Mouse (Mus musculus) hindbrain, embryonic 14.5 days (tissue): ENCODE measurements at regions not wholly inside any gene's neighbourhood (a gene's known extent, or its start where the extent isn't known, plus 50 kb on each side); places are given as distances from the start of the nearest gene placed in this dataset.

Source experiments
- ATAC-seq: fragments of 200-750 bp; cut with Nextera tagmentation; 2 replicates; pipeline ENCODE4 v1.8.0; 2017; ENCODE audit warnings: moderate number of reproducible peaks, mild to moderate bottlenecking, moderate TSS enrichment, moderate library complexity; ENCODE audit not compliant: low FRiP score
- DNase-seq: peaks from one replicate; pipeline ENCODE4 v3.0.0-alpha.2; 2015; ENCODE audit warnings: low spot score
- H3K27ac ChIP-seq: fragments of 300-500 bp; sonication (generic); 2 replicates; pipeline ENCODE4 v1.5.1; 2014; ENCODE audit warnings: mild to moderate bottlenecking, moderate library complexity
- H3K27me3 ChIP-seq: fragments of 300-500 bp; sonication (generic); 2 replicates; pipeline ENCODE4 v1.6.1; 2014; ENCODE audit warnings: mild to moderate bottlenecking, low read length, mixed read lengths; ENCODE audit not compliant: control insufficient read depth, insufficient read depth
- H3K36me3 ChIP-seq: fragments of 300-500 bp; sonication (generic); replicated peaks from 2 replicates; pipeline ENCODE4 v1.6.1; 2014; ENCODE audit not compliant: control insufficient read depth, insufficient read depth
- H3K4me1 ChIP-seq: fragments of 300-500 bp; sonication (generic); replicated peaks from 2 replicates; pipeline ENCODE4 v1.6.1; 2014; ENCODE audit warnings: antibody characterized with exemption, low read length, mixed read lengths; ENCODE audit not compliant: control insufficient read depth, insufficient read depth
- H3K4me2 ChIP-seq: fragments of 300-500 bp; sonication (generic); replicated peaks from 2 replicates; pipeline ENCODE4 v1.6.1; 2014; ENCODE audit warnings: mild to moderate bottlenecking, moderate library complexity
- H3K4me3 ChIP-seq: fragments of 300-500 bp; sonication (generic); replicated peaks from 2 replicates; pipeline ENCODE4 v1.5.1; 2014; ENCODE audit warnings: mild to moderate bottlenecking, low read length
- H3K9ac ChIP-seq: fragments of 300-500 bp; sonication (generic); 2 replicates; pipeline ENCODE4 v1.6.1; 2014
- H3K9me3 ChIP-seq: fragments of 300-500 bp; sonication (generic); 2 replicates; pipeline ENCODE4 v1.6.1; 2016; ENCODE audit warnings: low read length; ENCODE audit not compliant: control insufficient read depth
- WGBS: fragments of 180-500 bp; shearing (Covaris S2); extraction: QIAGEN DNeasy Blood & Tissue Kit; methylation state at CpG from one replicate; pipeline ENCODE4 v1.1.7; 2014; 5-methylcytosine and 5-hydroxymethylcytosine counted together

DNA sequence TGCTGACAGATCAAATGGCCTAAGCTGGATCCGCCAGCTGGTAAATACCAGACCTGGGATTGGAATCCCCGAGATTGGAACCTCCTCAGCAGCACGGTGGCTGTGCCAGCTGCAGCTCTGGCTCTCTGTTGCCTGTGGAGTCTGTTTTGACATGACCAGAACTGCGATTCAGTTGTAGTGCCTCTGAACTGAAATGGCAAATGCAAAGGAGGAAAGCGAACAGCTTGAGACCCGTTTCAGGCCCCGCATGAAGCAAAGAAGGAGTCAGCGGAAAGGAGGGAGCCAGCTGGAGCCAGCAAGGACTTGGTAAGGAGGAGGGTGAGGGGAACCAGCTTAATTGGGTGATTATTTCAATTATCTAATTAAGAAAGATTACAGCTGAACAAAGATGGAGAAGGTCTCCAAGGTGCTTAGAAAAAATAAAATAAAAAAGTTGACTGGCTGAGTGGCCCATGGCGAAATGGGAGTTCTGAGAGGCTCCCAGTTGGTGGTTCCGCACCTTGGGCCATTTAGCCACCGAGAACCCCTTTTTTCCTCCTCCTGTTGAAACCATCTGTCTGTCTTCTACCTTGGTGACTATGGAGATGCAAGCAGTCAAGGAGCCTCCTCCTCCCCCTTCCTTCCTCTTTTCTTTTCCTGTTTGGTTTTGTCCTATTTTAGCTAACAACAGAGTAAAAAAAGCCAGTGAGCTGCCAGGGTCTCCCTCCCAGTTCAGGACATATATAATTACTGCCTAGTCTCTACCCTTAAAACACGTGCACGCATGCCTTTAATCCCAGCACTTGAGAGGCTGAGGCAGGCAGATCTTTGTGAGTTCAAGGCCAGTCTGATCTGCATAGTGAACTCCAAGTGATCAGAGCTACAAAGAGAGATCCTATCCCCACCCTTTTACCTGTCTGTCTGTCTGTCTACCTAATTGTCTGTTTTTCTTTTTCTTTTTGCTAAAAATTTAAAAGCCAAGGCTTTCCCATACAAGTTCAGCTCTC lies 54.3 kb upstream of the Rybp start:
- Histone ChIP-seq H3K9me3 (no peaks in the 10 kb centered on the region), H3K27me3 (0 out of 2 replicates have a peak, but pooled peaks cover 14% of the 10 kb centered on the region), H3K27ac (no peak overlapping the region), H3K9ac (no peak overlapping the region), H3K4me3 (no peak overlapping the region), H3K4me2 (no peak overlapping the region), H3K36me3 (no peaks in the 10 kb centered on the region), H3K4me1 (peaks cover 3% of the 10 kb centered on the region; the same call in 1 of the 2 replicates)
- WGBS: 58% methylated on average over 13 of the region's 13 CpGs
- ATAC-seq (no peak), DNase-seq (no peak)

DNA sequence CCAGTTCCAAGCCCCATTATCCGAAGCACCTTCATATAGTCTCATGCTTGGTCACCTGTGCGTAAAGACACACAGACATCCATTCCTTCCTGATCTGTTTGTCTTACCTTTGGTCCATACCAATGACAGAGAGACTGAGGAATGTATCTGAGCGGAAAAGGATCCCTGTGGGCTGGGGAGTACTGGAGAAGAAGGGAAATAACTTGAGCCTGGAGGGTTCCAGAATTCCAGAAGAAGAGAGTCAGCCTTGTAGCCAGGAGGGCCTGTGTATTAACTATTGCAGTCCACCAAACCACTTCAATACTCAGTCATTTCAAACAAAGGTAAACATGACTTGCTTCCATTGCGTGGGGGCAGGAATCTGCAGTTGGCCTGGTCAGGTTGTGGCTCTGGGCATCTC lies 51.0 kb upstream of the Rybp start:
- no peak overlapping the region for H3K4me2 ChIP-seq
- WGBS: 92% methylated on average over 4 of the region's 4 CpGs

More for the DNA sequence above, 51.0 kb upstream of the Rybp start:
- ATAC-seq (no peak), DNase-seq (no peak)
- Histone ChIP-seq H3K4me1 (peaks cover 14% of the 10 kb centered on the region), H3K36me3 (no peaks in the 10 kb centered on the region), H3K27ac (no peak overlapping the region), H3K27me3 (0 out of 2 replicates have a peak, but pooled peaks cover 14% of the 10 kb centered on the region), H3K9ac (no peak overlapping the region), H3K4me3 (no peak overlapping the region), H3K9me3 (no peaks in the 10 kb centered on the region)
